Comparison of ENCODE assay signal across 8 mouse cellular contexts in genomic region chr1:153641492-153641939, GRCm38 (mm10). TPM values are rescaled to one million over a fixed set of nuclear protein-coding genes. Genes with fewer than 3 reads are reported as not detected.
DNase-seq lines count a peak whose midpoint lies in the region; ATAC-seq lines count a peak whose summit lies in the region.

No protein-coding gene starts in this region.

- peak overlapping the region; percentile 16; the same call in 1 of the 2 replicates for H3K27ac ChIP-seq in embryonic facial prominence, embryonic 11.5 days (replicated peaks; ENCODE audit: low read depth, low read length)
- peak overlapping the region; percentile 66 to 70; a peak in 3 of 4 replicates for H3K27ac ChIP-seq in heart, embryonic 14.5 days (replicated peaks in 1 of 2; ENCODE audit: control insufficient read depth in 1 of 2, insufficient read depth in 1 of 2, low read depth in 2 of 2, low read length in 2 of 2)
- H3K27ac ChIP-seq in kidney, embryonic 14.5 days (ENCODE audit: low read depth, low read length), result peak overlapping the region; percentile 83
- H3K27ac ChIP-seq in midbrain, embryonic 12.5 days (replicated peaks), result peak overlapping the region; percentile 84

- H3K9me3 ChIP-seq in embryonic facial prominence, embryonic 11.5 days (replicated peaks; ENCODE audit: control insufficient read depth, low read length), result no peaks in the 10 kb centered on the region
- H3K9me3 ChIP-seq in heart, embryonic 14.5 days (ENCODE audit: control insufficient read depth, low read length), result peaks cover 5% of the 10 kb centered on the region; the same call in 1 of the 2 replicates
- no peaks in the 10 kb centered on the region for H3K9me3 ChIP-seq in kidney, embryonic 14.5 days (ENCODE audit: control insufficient read depth, low read length)
- H3K9me3 ChIP-seq in midbrain, embryonic 12.5 days, result no peaks in the 10 kb centered on the region

- intact Hi-C loops in left cerebral cortex, postnatal 14 days (cut with DNase I), result no loop called here

- peaks cover 5% of the 10 kb centered on the region; the same call in 1 of the 2 replicates for H3K4me1 ChIP-seq in embryonic facial prominence, embryonic 11.5 days (ENCODE audit: control insufficient read depth, insufficient read depth, low read length)
- H3K4me1 ChIP-seq in heart, embryonic 14.5 days (ENCODE audit: control insufficient read depth in 2 of 2, insufficient read depth in 2 of 2, low read length in 2 of 2), result peaks cover 15% of the 10 kb centered on the region in 2 experiments
- peaks cover 18% of the 10 kb centered on the region for H3K4me1 ChIP-seq in kidney, embryonic 14.5 days (ENCODE audit: control insufficient read depth, insufficient read depth, low read length)
- H3K4me1 ChIP-seq in midbrain, embryonic 12.5 days, result peaks cover 28% of the 10 kb centered on the region

- 0 out of 2 replicates have a peak overlapping the region, but pooled peaks have one; percentile 1 for H3K9ac ChIP-seq in embryonic facial prominence, embryonic 11.5 days (replicated peaks; ENCODE audit: low read length)
- peak overlapping the region; percentile 49 for H3K9ac ChIP-seq in heart, embryonic 14.5 days (ENCODE audit: low read length)
- 0 out of 2 replicates have a peak overlapping the region, but pooled peaks have one; percentile 13 for H3K9ac ChIP-seq in kidney, embryonic 14.5 days (ENCODE audit: low read depth, low read length)
- H3K9ac ChIP-seq in midbrain, embryonic 12.5 days (replicated peaks), result no peak overlapping the region

- no peaks in the 10 kb centered on the region for H3K27me3 ChIP-seq in embryonic facial prominence, embryonic 11.5 days (ENCODE audit: control insufficient read depth, insufficient read depth, low read length)
- H3K27me3 ChIP-seq in heart, embryonic 14.5 days (ENCODE audit: control insufficient read depth, insufficient read depth, low read length), result no peaks in the 10 kb centered on the region
- H3K27me3 ChIP-seq in kidney, embryonic 14.5 days (ENCODE audit: control insufficient read depth, insufficient read depth, low read length), result no peaks in the 10 kb centered on the region
- H3K27me3 ChIP-seq in midbrain, embryonic 12.5 days, result no peaks in the 10 kb centered on the region

- 2% methylated on average over 9 of the region's 9 CpGs for WGBS in embryonic facial prominence, embryonic 11.5 days
- WGBS in heart, embryonic 14.5 days, result 4% methylated on average over 9 of the region's 9 CpGs
- under 1% methylated on average over 9 of the region's 9 CpGs for WGBS in kidney, embryonic 14.5 days
- WGBS in midbrain, embryonic 12.5 days, result 2% methylated on average over 9 of the region's 9 CpGs

- H3K4me3 ChIP-seq in embryonic facial prominence, embryonic 11.5 days (ENCODE audit: low read depth, low read length), result no peak overlapping the region
- H3K4me3 ChIP-seq in heart, embryonic 14.5 days (ENCODE audit: control insufficient read depth in 1 of 2, insufficient read depth in 1 of 2, low read depth in 1 of 2, low read length in 2 of 2), result peak overlapping the region in 1 of 2 experiments; percentile 2; a peak in 2 of 4 replicates
- H3K4me3 ChIP-seq in kidney, embryonic 14.5 days (ENCODE audit: low read length), result peak overlapping the region; percentile 17
- H3K4me3 ChIP-seq in midbrain, embryonic 12.5 days, result peak overlapping the region; percentile 13

- DNase-seq in adrenal gland, postnatal 10 days, result peak; percentile 36
- DNase-seq in adrenal gland, adult 18-20 months (ENCODE audit: low spot score in 2 of 2), result no peak
- peak; percentile 84 for DNase-seq in embryonic facial prominence, embryonic 11.5 days (ENCODE audit: low spot score)
- DNase-seq in thymus, postnatal 25 days, result peak; percentile 8
- no peak for DNase-seq in left cerebral cortex, postnatal 14 days (ENCODE audit: low spot score in 2 of 2)

- H3K36me3 ChIP-seq in embryonic facial prominence, embryonic 11.5 days (replicated peaks; ENCODE audit: control insufficient read depth, insufficient read depth, low read depth, low read length), result no peaks in the 10 kb centered on the region
- no peaks in the 10 kb centered on the region for H3K36me3 ChIP-seq in heart, embryonic 14.5 days (ENCODE audit: control insufficient read depth, insufficient read depth, low read length)
- H3K36me3 ChIP-seq in kidney, embryonic 14.5 days (ENCODE audit: control insufficient read depth, insufficient read depth, low read length), result no peaks in the 10 kb centered on the region
- no peaks in the 10 kb centered on the region for H3K36me3 ChIP-seq in midbrain, embryonic 12.5 days

- peak overlapping the region; percentile 34 for H3K4me2 ChIP-seq in embryonic facial prominence, embryonic 11.5 days (ENCODE audit: low read depth, low read length)
- H3K4me2 ChIP-seq in heart, embryonic 14.5 days (ENCODE audit: low read length), result peak overlapping the region; percentile 57
- H3K4me2 ChIP-seq in kidney, embryonic 14.5 days (replicated peaks; ENCODE audit: low read depth, low read length), result peak overlapping the region; percentile 49
- H3K4me2 ChIP-seq in midbrain, embryonic 12.5 days (replicated peaks), result peak overlapping the region; percentile 48

- ATAC-seq in embryonic facial prominence, embryonic 11.5 days (replicated peaks; ENCODE audit: insufficient number of reproducible peaks, low FRiP score, low TSS enrichment, low read depth), result peak; percentile 94
- ATAC-seq in heart, embryonic 14.5 days (ENCODE audit: insufficient number of reproducible peaks, insufficient read depth, low FRiP score, low read depth), result peak; percentile 73
- ATAC-seq in kidney, embryonic 14.5 days (ENCODE audit: low FRiP score, low TSS enrichment), result peak; percentile 90
- peak; percentile 96 for ATAC-seq in midbrain, embryonic 12.5 days (ENCODE audit: low FRiP score, low read depth)

RNA-seq across cellular contexts. Expression of gene Rgs8, which starts 11.3 kb away (rescaled TPM):
- total RNA-seq in adrenal gland, postnatal 10 days (2021), result under 1 TPM; 0.57 to 0.61 TPM
- not detected for total RNA-seq in adrenal gland, adult 18-20 months (2021)
- 1.9 and 2.6 TPM in 2 replicates for polyA plus RNA-seq in embryonic facial prominence, embryonic 11.5 days (2014; fragmentation: Nextera tagmentation; extraction: Ambion mirVana)
- 0.08 and 0.58 TPM in 2 replicates for polyA plus RNA-seq in heart, embryonic 14.5 days (2014; fragmentation: Nextera tagmentation; extraction: Ambion mirVana)
- 0.04 and 0.10 TPM in 2 replicates for polyA plus RNA-seq in kidney, embryonic 14.5 days (2014; fragmentation: Nextera tagmentation; extraction: Ambion mirVana)
- polyA plus RNA-seq in midbrain, embryonic 12.5 days (2016; fragmentation: Nextera tagmentation; extraction: Ambion mirVana), result 24.5 and 26.4 TPM in 2 replicates
- total RNA-seq in left cerebral cortex, postnatal 14 days (2021), result 10 to 100 TPM; 37.6 to 39.6 TPM

Comparison
In these comparisons a context has a peak if more than half of its experiments do, and no peak if none do; other contexts are left out.
1. DNase-seq: peak in adrenal gland, postnatal 10 days (single experiment), embryonic facial prominence, embryonic 11.5 days (single experiment) and thymus, postnatal 25 days (single experiment); none in adrenal gland, adult 18-20 months (0 of 2) and left cerebral cortex, postnatal 14 days (0 of 2).
2. H3K27ac ChIP-seq: peak in every context shown above with its lines; median percentile 84 in midbrain, embryonic 12.5 days; 83 in kidney, embryonic 14.5 days; 68 in heart, embryonic 14.5 days; 16 in embryonic facial prominence, embryonic 11.5 days.
3. Peak in every context shown above with its lines, with median percentiles within 50 percentile points of each other: ATAC-seq and H3K4me2 ChIP-seq.